Mouse (Mus musculus): Measurements from ENCODE around the gene A030005K14Rik.

A030005K14Rik gene

GRCm38 (mm10) chr1:83016556-83016955 lies 42.6 kb downstream of the A030005K14Rik start:
- TF ChIP-seq CTCF (conservative IDR thresholded peaks at IDR 0.05; ENCODE audit: low read length) (no peak), POU5F1 (IDR thresholded peaks at IDR 0.05; ENCODE audit: borderline replicate concordance, low read length) (no peak), NANOG (IDR thresholded peaks at IDR 0.05; ENCODE audit: borderline replicate concordance, low read length) (no peak)
- Histone ChIP-seq H3K9me3 (ENCODE audit: low read length) (peaks cover 10% of the 10 kb centered on the region; the same call in 1 of the 2 replicates), H3K4me3 (replicated peaks; ENCODE audit: low read length) (no peak overlapping the region), H3K36me3 (ENCODE audit: insufficient read depth, low read length) (no peaks in the 10 kb centered on the region), H3K4me1 (replicated peaks; ENCODE audit: low read depth, low read length) (no peaks in the 10 kb centered on the region), H3K27me3 (ENCODE audit: insufficient read depth, low read length) (no peaks in the 10 kb centered on the region)

- Histone ChIP-seq H3K4me3 (replicated peaks; ENCODE audit: low read length) (no peak overlapping the region), H3K27me3 (ENCODE audit: insufficient read depth, low read length) (no peaks in the 10 kb centered on the region), H3K4me1 (replicated peaks; ENCODE audit: low read depth, low read length) (no peaks in the 10 kb centered on the region), H3K9me3 (ENCODE audit: low read length) (peaks cover 5% of the 10 kb centered on the region; the same call in 1 of the 2 replicates), H3K36me3 (ENCODE audit: insufficient read depth, low read length) (no peaks in the 10 kb centered on the region)
- TF ChIP-seq POU5F1 (IDR thresholded peaks at IDR 0.05; ENCODE audit: borderline replicate concordance, low read length) (no peak), CTCF (conservative IDR thresholded peaks at IDR 0.05; ENCODE audit: low read length) (no peak), NANOG (IDR thresholded peaks at IDR 0.05; ENCODE audit: borderline replicate concordance, low read length) (no peak)
Observed at GRCm38 (mm10) chr1:83015329-83015879, 43.8 kb downstream of the A030005K14Rik start.

- peaks cover 5% of the 10 kb centered on the region; the same call in 1 of the 2 replicates for H3K9me3 ChIP-seq (ENCODE audit: low read length)
- TF ChIP-seq CTCF (conservative IDR thresholded peaks at IDR 0.05; ENCODE audit: low read length) (no peak), NANOG (IDR thresholded peaks at IDR 0.05; ENCODE audit: borderline replicate concordance, low read length) (no peak), POU5F1 (IDR thresholded peaks at IDR 0.05; ENCODE audit: borderline replicate concordance, low read length) (no peak)
- H3K4me3 ChIP-seq (replicated peaks; ENCODE audit: low read length) = no peak overlapping the region
- H3K4me1 ChIP-seq (replicated peaks; ENCODE audit: low read depth, low read length) = no peaks in the 10 kb centered on the region
- no peaks in the 10 kb centered on the region for H3K36me3 ChIP-seq (ENCODE audit: insufficient read depth, low read length)
- no peaks in the 10 kb centered on the region for H3K27me3 ChIP-seq (ENCODE audit: insufficient read depth, low read length)
Observed at GRCm38 (mm10) chr1:83014477-83014876, 44.7 kb downstream of the A030005K14Rik start.

Data from E14TG2a.4 (cell line).